Comparison of ENCODE assay signal across 30 mouse cellular contexts in the genomic region with DNA sequence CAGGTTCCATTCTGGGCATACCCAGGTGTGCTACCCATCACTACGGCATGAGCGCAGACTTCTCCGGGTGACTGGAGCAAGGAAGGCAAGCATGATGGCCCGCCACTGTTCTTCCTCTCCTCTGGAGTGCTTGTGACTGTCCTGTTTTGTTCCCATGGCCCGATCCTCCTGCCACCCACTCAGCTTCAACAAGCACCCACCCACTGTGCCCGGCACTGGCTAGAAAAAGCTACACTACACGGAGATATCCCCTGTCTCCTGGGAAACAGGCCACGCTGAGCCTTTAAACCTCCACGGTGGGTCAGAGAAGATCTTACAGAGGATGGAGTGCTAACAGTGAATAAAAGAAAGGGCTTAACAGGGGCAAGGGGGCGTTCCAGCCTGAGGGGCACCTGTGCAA. TPM values are rescaled to one million over a fixed set of nuclear protein-coding genes. Genes with fewer than 3 reads are reported as not detected.
DNase-seq lines count a peak whose midpoint lies in the region; ATAC-seq and TF ChIP-seq lines count a peak whose summit lies in the region.
"Had no signal": no experiment of that assay in that cellular context is flagged by ENCODE, and none has a peak within 500 bp of the region (broad histone marks: within the 10 kb centered on the region; RNA-seq: fewer than 3 reads in every experiment).

No protein-coding gene starts in this region.

- no peak for TF ChIP-seq CTCF in layer of hippocampus, adult 2 months (conservative IDR thresholded peaks at IDR 0.05)

- DNase-seq in frontal cortex, postnatal 36 days (ENCODE audit: low spot score in 2 of 2): no peak
- DNase-seq in layer of hippocampus, adult 2 months (ENCODE audit: low spot score in 2 of 2): no peak
- no peak for DNase-seq in layer of hippocampus, postnatal 25 days (ENCODE audit: extremely low spot score in 1 of 2, low spot score in 1 of 2)
- peak; percentile 61 for DNase-seq in right cerebral cortex, adult 18-20 months
- DNase-seq in right cerebral cortex, postnatal 4 days: no peak
- DNase-seq in c-Kit-positive CD71-positive TER-119-positive erythroid progenitor cells, embryonic 14.5 days (ENCODE audit: low spot score): no peak
- no peak for DNase-seq in forebrain, embryonic 11.5 days (ENCODE audit: low spot score)
- DNase-seq: adrenal gland, postnatal 14 days; cerebellum, adult 18-20 months; cerebellum, postnatal 10 days; forebrain, postnatal 0 days; gastrocnemius, postnatal 36 days; heart, postnatal 4 days; kidney, adult 8-10 months; layer of hippocampus, adult 9-11 months; lung, postnatal 36 days; thymus, adult 2 months; thymus, postnatal 36 days had no signal

- H3K4me1 ChIP-seq in forebrain, embryonic 11.5 days (replicated peaks; ENCODE audit: control insufficient read depth, insufficient read depth, low read length): peaks cover 25% of the 10 kb centered on the region

- H3K4me2 ChIP-seq in forebrain, embryonic 11.5 days (ENCODE audit: low read depth, low read length, severe bottlenecking): no peak overlapping the region
- H3K4me2 ChIP-seq: forebrain, embryonic 12.5 days; hindbrain, embryonic 13.5 days; limb, embryonic 15.5 days; midbrain, embryonic 12.5 days; neural tube, embryonic 13.5 days had no signal

- peak; percentile 58 for ATAC-seq in frontal cortex, adult (ENCODE audit: low TSS enrichment)
- ATAC-seq in forebrain, embryonic 11.5 days (replicated peaks; ENCODE audit: low FRiP score): no peak
- ATAC-seq: forebrain, postnatal 0 days; intestine, embryonic 16.5 days; Patski had no signal

- H3K9ac ChIP-seq in forebrain, embryonic 11.5 days (ENCODE audit: low read length): no peak overlapping the region
- H3K9ac ChIP-seq: forebrain, embryonic 12.5 days; forebrain, postnatal 0 days; hindbrain, embryonic 13.5 days; limb, embryonic 15.5 days; midbrain, embryonic 12.5 days; neural tube, embryonic 13.5 days had no signal

- H3K27me3 ChIP-seq in forebrain, embryonic 11.5 days (ENCODE audit: control insufficient read depth, insufficient read depth, low read length): no peaks in the 10 kb centered on the region; the same call in 1 of the 2 replicates
- H3K27me3 ChIP-seq: hindbrain, embryonic 13.5 days; limb, embryonic 15.5 days; megakaryocyte, embryonic 14.5 days; midbrain, embryonic 12.5 days; neural tube, embryonic 13.5 days; Patski had no signal

- H3K27ac ChIP-seq in layer of hippocampus, adult 2 months: no peak overlapping the region; the same call in 1 of the 2 replicates
- no peak overlapping the region for H3K27ac ChIP-seq in forebrain, embryonic 11.5 days (ENCODE audit: low read depth, low read length)
- H3K27ac ChIP-seq: forebrain, embryonic 12.5 days; hindbrain, embryonic 13.5 days; kidney, postnatal 0 days; limb, embryonic 10.5 days; limb, embryonic 15.5 days; midbrain, embryonic 12.5 days; neural tube, embryonic 13.5 days had no signal

- 87% methylated on average over 10 of the region's 10 CpGs for WGBS in forebrain, embryonic 11.5 days

- H3K9me3 ChIP-seq in forebrain, embryonic 11.5 days (ENCODE audit: control insufficient read depth, low read length): no peaks in the 10 kb centered on the region
- H3K9me3 ChIP-seq: forebrain, embryonic 12.5 days; hindbrain, embryonic 13.5 days; limb, embryonic 10.5 days; limb, embryonic 15.5 days; megakaryocyte, embryonic 14.5 days; midbrain, embryonic 12.5 days; neural tube, embryonic 13.5 days had no signal

- H3K4me3 ChIP-seq in layer of hippocampus, adult 2 months: peak overlapping the region; percentile 23; the same call in 1 of the 2 replicates
- H3K4me3 ChIP-seq in forebrain, embryonic 11.5 days (ENCODE audit: low read depth, low read length): no peak overlapping the region
- H3K4me3 ChIP-seq: erythroblast, embryonic 14.5 days; forebrain, embryonic 12.5 days; hindbrain, embryonic 13.5 days; limb, embryonic 10.5 days; limb, embryonic 15.5 days; megakaryocyte, embryonic 14.5 days; midbrain, embryonic 12.5 days; neural tube, embryonic 13.5 days had no signal

- no peaks in the 10 kb centered on the region for H3K36me3 ChIP-seq in forebrain, embryonic 11.5 days (ENCODE audit: control insufficient read depth, insufficient read depth, low read length)

RNA-seq across cellular contexts. Expression of gene Got1, which starts 5.2 kb away (rescaled TPM):
- total RNA-seq in layer of hippocampus, adult 2 months (2021): 100 to 1,000 TPM; 324 to 355 TPM
- total RNA-seq in layer of hippocampus, postnatal 25 days (2021): 100 to 1,000 TPM; 310 to 324 TPM
- 45.5 and 48.2 TPM in 2 replicates for polyA plus RNA-seq in forebrain, embryonic 11.5 days (2014; fragmentation: Nextera tagmentation; extraction: Ambion mirVana)
